Mouse (Mus musculus) heart, postnatal 14 days (tissue): ENCODE data around the gene Smurf1. TPM values are rescaled to one million over a fixed set of nuclear protein-coding genes. Genes with fewer than 3 reads are reported as not detected.

Experiments used
- DNase-seq, 2 experiments: peaks; one replicate each; pipeline ENCODE4 v3.0.0; 2021 to 2022
- intact Hi-C: fragments of 180-260 bp; cut with DNase I; formaldehyde crosslinking; loops from one replicate; pipeline ENCODE4 v1.15.1; 2025
- total RNA-seq, 2 experiments: library from RNA; stranded (reverse); gene quantifications; 2 replicates each; pipeline ENCODE4 v1.2.3; 2021

The Smurf1 gene
- total RNA-seq, 2 experiments from 2014 or later: 23.7 to 25.4 TPM

- no peak for DNase-seq
- intact Hi-C loops: no loop called here
Observed at GRCm38 (mm10) chr5:144919194-144919593, 46.5 kb downstream of the Smurf1 start.

DNA sequence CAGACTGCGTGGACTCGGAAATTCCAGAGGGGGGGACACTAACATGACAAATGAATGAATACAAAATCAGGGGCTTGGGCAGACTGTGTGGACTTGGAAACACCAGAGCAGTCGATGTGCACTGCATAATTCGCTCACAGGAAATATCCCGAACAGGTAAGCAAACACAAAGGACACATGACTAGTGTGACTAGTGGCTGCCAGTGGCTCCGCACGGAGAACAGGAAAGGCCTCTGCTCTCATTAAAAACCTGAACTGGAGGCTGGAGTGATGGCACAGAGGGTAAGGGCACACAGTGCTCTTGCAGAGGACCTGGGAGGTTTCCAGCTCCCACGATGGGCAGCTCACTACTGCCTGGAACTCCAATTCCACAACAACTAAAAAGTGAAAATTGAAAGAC lies 47.4 kb downstream of the Smurf1 start:
- intact Hi-C loops: no loop called here
- no peak for DNase-seq

GRCm38 (mm10) chr5:144917172-144917571 lies 48.5 kb downstream of the Smurf1 start:
- no peak for DNase-seq
- intact Hi-C loops: no loop called here

DNA sequence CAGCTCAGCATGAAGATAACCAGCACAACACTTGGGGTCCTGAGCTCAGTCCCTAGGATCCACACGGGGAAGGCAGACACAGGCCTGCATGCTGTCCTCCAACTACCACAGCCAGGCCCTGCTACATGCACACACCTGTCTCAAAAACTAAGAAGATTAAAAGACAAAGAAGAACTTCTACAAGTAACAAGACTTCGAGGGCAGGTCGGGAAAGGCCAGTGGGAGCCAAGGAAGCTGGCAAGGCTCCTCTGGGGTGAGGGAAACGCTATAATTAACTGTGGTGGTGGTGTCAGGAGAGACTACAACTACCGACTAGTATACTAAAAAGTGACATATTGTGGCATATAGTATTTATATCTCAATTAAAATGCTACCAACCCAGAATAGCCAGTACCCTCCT lies 49.8 kb downstream of the Smurf1 start:
- intact Hi-C loops: no loop called here
- peak in 1 of 2 experiments; percentile 36 for DNase-seq

DNA sequence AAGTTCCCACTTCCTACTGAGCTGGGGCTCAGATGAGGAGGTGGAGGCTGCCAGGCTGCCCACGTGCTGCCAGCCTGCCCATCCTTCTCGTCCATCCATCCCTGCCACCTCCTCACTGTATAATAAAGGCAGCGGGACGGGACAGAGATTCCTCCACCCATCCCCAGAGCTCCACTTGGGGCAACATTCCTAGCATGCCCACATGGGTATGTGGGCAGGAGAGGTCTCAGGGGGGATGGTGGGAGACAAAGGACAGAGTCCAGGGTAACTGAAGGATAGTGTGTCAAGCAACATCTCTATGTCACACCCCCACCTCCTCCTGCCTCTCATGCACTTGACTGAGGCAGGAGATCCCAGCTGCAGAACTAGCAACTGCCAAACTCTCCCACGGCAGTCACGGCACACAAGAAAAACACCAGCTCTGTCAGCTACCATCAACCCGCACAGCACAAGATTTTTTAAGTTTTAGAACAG lies 51.2 kb downstream of the Smurf1 start:
- intact Hi-C loops: no loop called here
- DNase-seq: peak in 1 of 2 experiments; percentile 26

DNA sequence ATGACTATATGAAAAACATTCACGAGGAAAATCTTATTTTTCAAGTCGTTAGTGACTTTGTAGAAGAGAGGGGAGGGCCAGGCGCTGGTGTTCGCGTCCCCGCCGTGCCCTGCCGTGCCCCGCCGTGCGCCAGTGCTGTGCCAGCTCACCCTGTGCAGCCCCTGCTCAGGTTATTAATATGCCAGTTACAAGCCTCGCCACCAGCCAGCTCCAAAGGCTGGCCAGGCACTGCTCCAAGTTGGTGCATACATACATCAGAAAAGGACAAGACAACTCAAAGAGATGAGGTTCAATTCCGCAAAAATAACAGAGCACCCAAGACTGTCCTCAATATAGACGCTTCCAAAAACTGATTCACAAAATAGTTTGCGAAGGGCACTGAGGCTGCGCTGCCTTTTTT lies 51.7 kb downstream of the Smurf1 start:
- DNase-seq: peak; percentile 52 to 65
- intact Hi-C loops: no loop called here

- intact Hi-C loops: no loop called here
- DNase-seq: no peak
Observed at GRCm38 (mm10) chr5:144913361-144913760, 52.3 kb downstream of the Smurf1 start.

GRCm38 (mm10) chr5:144912519-144913310 lies 52.9 kb downstream of the Smurf1 start:
- intact Hi-C loops: no loop called here
- no peak for DNase-seq

- no peak for DNase-seq
- intact Hi-C loops: no loop called here
Observed at GRCm38 (mm10) chr5:144909521-144909920, 56.1 kb downstream of the Smurf1 start.

- no peak for DNase-seq
Observed at GRCm38 (mm10) chr5:144907591-144907990, 58.1 kb downstream of the Smurf1 start.

DNA sequence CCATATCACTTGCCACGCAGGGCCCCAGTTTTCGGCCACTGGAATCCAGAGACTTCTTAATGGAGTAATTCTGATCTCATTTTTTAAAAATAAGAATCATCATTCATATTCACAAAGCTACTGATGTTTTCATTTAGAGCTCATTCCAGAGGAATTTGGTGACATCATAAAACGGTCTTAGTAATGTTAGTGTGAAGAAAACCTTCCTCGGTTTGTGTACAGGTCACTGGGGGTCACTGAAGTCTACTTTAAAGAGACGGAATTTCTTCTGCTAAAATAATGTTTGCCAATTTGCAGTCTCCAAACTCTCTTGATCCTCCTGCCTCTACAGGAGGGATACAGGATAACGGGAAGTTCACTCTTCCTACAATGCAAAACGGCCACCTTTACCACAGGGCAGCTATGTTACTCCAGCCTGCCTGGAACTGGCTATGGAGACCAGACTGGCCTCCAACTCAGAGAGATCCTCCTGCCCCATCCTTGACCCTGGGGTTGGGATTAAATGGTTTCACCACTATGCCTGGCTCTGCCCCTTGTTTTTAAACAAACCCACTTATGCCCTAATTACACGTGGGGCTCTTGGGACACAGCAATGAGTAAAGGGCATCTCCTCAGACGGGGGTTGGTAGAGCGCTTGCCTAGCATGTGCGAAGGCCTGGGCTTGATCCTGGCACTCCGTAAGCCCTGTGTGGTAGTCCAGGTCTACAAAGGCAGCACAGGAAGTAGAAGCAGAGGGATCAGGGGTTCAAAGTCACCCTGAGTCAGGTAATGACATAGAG lies 61.1 kb downstream of the Smurf1 start:
- intact Hi-C loops: loop anchor here (2.0 kb wide), 1 partner anchor 80 kb away; no protein-coding TSS in a partner anchor

More at GRCm38 (mm10) chr5:144907591-144907990, 58.1 kb downstream of the Smurf1 start:
- intact Hi-C loops: loop anchor here (2.0 kb wide), 1 partner anchor 61 kb away; no protein-coding TSS in a partner anchor

DNA sequence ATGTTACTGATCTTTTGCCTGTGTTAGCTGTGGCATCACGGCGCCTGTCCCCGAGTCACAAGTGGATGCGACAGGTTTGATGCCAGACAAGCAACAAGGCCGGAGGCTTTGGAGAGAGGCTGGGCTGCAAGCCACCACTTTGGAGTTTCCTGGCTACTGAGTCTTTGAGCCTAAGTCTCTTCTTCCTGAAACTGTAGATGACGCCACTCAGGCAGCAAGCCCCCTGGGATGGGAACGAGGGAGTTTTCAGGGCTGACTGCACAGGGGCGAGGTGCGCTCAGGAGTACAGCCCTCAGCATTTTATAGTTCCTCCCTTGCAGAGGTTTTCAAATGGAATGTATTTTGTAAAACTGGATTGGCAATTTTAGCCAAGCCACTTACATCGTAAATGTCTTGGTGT lies 63.9 kb downstream of the Smurf1 start:
- intact Hi-C loops: no loop called here
- peak; percentile 31 to 44 for DNase-seq

More for the DNA sequence above, 61.1 kb downstream of the Smurf1 start:
- DNase-seq: no peak

DNA sequence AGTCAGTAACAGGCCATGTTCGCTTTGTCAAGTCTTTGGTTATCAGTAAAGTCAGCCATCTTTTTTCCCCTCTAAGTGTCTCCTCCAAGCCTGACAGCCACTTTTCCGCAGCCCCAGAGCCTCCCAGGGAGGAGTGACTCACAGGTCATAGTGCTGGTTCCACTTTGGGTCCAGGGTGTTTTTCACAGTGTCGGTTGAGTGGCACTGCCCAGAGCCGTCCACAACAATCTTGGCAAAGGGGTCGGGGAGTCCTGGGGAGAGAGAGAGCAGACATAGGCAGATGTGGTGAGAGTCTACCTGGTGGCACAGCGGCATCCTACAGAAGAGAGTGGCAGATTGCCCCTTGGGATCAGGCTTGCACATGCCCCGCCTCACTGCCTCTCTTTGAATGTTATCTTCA lies 64.6 kb downstream of the Smurf1 start:
- intact Hi-C loops: no loop called here
- no peak for DNase-seq

GRCm38 (mm10) chr5:144898448-144899052 lies 67.1 kb downstream of the Smurf1 start:
- intact Hi-C loops: no loop called here
- DNase-seq: peak; percentile 51 to 54

DNA sequence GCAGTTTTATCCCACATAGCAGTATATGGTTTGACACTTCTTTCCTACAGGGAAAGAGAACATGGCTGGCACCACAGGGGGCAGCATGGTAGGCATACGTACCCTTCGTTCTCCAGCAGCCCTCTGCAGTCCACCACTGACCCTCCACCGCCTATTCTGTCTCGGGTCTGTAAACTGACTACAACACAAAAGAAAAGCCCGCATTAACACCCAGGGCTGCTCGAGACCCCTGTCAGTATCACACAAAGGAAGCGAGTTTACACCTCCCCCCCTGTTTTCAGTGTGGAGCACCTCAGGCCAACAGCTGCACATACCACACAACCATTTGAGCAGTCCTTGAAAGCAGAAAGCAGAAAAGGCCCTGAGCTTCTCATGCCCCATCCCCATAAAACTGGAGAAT lies 67.8 kb downstream of the Smurf1 start:
- no peak for DNase-seq
- intact Hi-C loops: no loop called here

GRCm38 (mm10) chr5:144891276-144891675 lies 74.4 kb downstream of the Smurf1 start:
- intact Hi-C loops: no loop called here
- DNase-seq: no peak

- no peak for DNase-seq
- intact Hi-C loops: no loop called here
Observed at GRCm38 (mm10) chr5:144885968-144886650, 79.5 kb downstream of the Smurf1 start.

GRCm38 (mm10) chr5:144884629-144885217 lies 80.9 kb downstream of the Smurf1 start:
- intact Hi-C loops: loop anchor here (5.0 kb wide), 1 partner anchor 103 kb away; no protein-coding TSS in a partner anchor
- peak in 1 of 2 experiments; percentile 45 for DNase-seq

GRCm38 (mm10) chr5:144881670-144882399 lies 83.8 kb downstream of the Smurf1 start:
- intact Hi-C loops: loop anchor here (5.0 kb wide), 1 partner anchor 105 kb away; no protein-coding TSS in a partner anchor
- DNase-seq: no peak
